Mouse (Mus musculus): Measurements from ENCODE around the gene Fabp2. TPM values are rescaled to one million over a fixed set of nuclear protein-coding genes. Genes with fewer than 3 reads are reported as not detected.

The Fabp2 gene
- polyA plus RNA-seq, 1 experiment from 2014 or later = not detected

DNA sequence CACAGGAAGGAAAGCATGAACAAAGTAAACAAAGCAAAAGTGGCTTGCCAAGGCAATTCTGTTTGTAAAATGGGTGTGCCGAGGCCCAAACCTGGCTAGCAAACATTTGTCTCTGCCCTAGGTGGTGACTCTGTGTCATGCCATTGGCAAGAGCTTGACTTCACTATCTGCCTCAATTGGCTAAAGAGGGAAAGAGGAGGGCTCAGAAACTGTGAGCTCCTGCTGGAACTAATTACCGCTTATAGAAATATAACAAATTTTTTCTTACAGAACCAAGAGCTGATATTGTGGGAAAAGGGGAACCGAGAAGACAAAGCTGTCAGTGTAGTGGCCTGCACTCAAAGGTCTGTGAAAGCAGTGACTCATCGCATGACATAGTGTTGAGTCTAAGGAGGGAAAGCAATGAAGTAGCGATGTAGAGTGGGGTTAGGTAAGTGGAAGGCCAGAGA lies 6.5 kb upstream of the Fabp2 start:
- Histone ChIP-seq H3K27ac (no peak overlapping the region), H3K4me3 (no peak overlapping the region), H3K36me3 (no peaks in the 10 kb centered on the region), H3K4me2 (no peak overlapping the region), H3K4me1 (replicated peaks) (no peaks in the 10 kb centered on the region), H3K9ac (no peak overlapping the region), H3K27me3 (no peaks in the 10 kb centered on the region), H3K9me3 (no peaks in the 10 kb centered on the region)
- 87% methylated on average over 5 of the region's 5 CpGs for WGBS
- no peak for ATAC-seq (ENCODE audit: low FRiP score)

DNA sequence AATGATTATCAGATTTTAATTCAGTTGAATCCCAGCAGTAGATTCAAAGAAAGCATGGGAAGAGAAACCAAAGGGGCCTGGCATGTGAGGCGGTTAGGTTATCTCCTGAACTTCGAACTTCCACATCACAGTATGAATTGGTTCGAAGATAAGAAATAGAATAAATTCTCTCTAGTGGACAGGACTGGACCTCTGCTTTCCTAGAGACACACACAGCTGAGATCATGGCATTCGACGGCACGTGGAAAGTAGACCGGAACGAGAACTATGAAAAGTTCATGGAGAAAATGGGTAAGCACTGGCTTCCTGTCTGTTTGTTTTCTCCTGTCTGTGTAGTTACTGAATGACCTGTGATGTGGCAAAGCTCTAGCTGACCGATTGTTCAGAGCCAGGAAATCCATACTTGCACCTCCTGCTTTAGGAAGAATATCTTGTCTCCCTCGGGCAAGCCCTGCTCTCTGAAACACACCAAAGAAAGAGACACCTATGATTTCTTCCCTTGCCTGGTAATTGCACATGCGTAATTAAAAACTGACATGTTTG lies 388 bp downstream of the Fabp2 start:
- H3K9ac ChIP-seq = no peak overlapping the region
- no peak overlapping the region for H3K27ac ChIP-seq
- ATAC-seq (ENCODE audit: low FRiP score) = no peak
- no peaks in the 10 kb centered on the region for H3K4me1 ChIP-seq (replicated peaks)
- H3K9me3 ChIP-seq = no peaks in the 10 kb centered on the region
- H3K4me3 ChIP-seq = no peak overlapping the region
- no peaks in the 10 kb centered on the region for H3K27me3 ChIP-seq
- H3K4me2 ChIP-seq = no peak overlapping the region
- H3K36me3 ChIP-seq = no peaks in the 10 kb centered on the region
- 91% methylated on average over 11 of the region's 11 CpGs for WGBS

DNA sequence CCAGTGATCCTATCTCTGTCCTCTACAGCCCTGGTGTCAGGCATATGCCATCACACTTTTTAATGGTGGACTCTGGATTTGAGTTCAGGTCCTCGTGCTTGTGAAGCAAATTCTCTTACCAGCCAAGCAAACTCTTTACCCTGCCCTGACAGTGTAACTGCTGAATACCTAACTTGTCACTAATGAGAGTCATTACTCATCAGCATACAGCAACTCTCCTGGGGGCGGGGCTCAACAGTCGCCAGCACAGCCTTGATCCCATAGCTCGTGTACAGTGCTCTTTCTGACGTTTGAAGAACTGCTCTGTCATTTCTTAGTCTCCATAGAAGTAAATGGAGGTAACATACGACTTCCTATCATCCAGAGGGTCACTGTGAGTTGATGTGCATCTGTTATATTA lies 3.4 kb downstream of the Fabp2 start:
- Histone ChIP-seq H3K36me3 (no peaks in the 10 kb centered on the region), H3K27ac (no peak overlapping the region), H3K9me3 (no peaks in the 10 kb centered on the region), H3K4me2 (no peak overlapping the region), H3K4me1 (replicated peaks) (no peaks in the 10 kb centered on the region), H3K9ac (no peak overlapping the region), H3K27me3 (no peaks in the 10 kb centered on the region), H3K4me3 (no peak overlapping the region)
- 56% methylated on average over 6 of the region's 6 CpGs for WGBS
- no peak for ATAC-seq (ENCODE audit: low FRiP score)

DNA sequence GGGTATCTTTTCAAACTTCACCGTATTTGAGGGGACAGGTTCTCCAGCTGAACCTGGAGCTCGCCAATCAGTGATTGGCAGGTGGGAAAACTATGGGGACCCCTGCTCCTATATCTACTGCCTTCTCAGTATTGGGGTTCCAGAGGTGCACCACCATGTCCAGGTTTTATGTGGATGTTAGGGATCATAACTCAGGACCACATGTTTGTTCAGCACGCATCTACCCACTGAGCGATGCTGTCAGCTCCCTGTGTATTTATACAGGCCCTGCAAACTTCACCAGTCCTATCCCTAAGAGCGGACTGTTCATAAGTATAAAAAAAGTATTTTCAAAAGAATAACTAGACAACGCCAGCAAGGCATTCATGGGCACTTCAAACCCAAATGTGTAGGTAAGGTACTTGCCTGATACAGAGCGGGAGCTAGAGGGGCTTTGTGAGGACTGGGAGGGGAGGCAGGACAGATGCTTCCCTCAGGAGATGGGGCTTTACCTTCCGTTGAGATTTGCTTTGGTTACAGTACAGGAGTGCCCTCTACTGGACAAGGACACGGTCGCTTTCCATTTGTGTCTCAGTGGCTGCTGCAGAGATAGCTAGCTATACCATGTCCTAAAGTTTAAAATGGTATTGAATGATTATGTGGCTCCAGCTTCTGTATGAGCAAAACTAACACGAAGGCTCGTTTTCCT lies 9.0 kb downstream of the Fabp2 start:
- peak; percentile 65; the same call in 1 of the 2 replicates for ATAC-seq (ENCODE audit: low FRiP score)
- Histone ChIP-seq H3K9me3 (no peaks in the 10 kb centered on the region), H3K4me2 (no peak overlapping the region), H3K4me1 (replicated peaks) (no peaks in the 10 kb centered on the region), H3K4me3 (no peak overlapping the region), H3K27me3 (no peaks in the 10 kb centered on the region), H3K27ac (no peak overlapping the region), H3K9ac (no peak overlapping the region), H3K36me3 (no peaks in the 10 kb centered on the region)
- WGBS = 46% methylated on average over 12 of the region's 12 CpGs

DNA sequence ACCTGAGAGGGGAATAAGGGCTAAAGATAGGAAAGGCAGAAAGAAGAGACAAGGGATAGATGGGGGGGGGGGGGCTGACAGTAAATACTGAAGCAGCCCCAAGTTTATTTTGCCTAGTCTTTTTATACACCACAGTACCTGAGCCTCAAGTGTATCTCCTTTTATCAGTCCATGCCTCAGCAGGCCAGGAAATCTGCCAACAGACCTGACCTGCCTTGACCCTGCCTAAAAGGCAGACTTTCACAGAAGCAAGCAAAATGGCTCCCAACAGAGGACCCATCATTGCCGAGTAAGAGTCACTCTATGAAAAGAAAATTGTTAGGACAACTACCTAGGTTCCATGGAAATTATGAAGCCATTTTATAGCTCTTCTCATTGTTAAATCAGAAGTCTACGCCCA lies 13.0 kb downstream of the Fabp2 start:
- Histone ChIP-seq H3K36me3 (no peaks in the 10 kb centered on the region), H3K27me3 (no peaks in the 10 kb centered on the region), H3K4me3 (no peak overlapping the region), H3K27ac (no peak overlapping the region), H3K4me2 (no peak overlapping the region), H3K9ac (no peak overlapping the region), H3K4me1 (replicated peaks) (no peaks in the 10 kb centered on the region), H3K9me3 (no peaks in the 10 kb centered on the region)
- ATAC-seq (ENCODE audit: low FRiP score) = no peak
- 80% methylated on average over 2 of the region's 2 CpGs for WGBS

DNA sequence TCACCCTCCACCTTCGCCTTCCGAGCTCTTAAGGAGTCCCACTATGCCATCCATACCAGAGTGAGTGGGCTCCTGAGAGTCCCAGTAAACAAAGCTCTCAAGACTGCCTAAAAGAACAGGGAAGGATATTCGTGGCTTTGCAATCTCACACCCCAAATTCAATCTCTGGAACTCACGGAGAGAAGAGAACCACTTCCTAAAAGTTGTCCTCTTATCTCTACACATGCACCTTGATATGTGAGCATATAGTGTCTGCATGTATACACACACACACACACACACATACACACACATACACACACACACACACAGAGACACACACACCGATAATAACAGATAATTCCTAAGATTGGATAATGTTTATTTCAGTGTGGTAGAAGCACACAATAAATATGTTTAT lies 20.6 kb downstream of the Fabp2 start:
- H3K27me3 ChIP-seq = no peaks in the 10 kb centered on the region
- H3K9ac ChIP-seq = no peak overlapping the region
- WGBS = 93% methylated on average over 5 of the region's 5 CpGs

DNA sequence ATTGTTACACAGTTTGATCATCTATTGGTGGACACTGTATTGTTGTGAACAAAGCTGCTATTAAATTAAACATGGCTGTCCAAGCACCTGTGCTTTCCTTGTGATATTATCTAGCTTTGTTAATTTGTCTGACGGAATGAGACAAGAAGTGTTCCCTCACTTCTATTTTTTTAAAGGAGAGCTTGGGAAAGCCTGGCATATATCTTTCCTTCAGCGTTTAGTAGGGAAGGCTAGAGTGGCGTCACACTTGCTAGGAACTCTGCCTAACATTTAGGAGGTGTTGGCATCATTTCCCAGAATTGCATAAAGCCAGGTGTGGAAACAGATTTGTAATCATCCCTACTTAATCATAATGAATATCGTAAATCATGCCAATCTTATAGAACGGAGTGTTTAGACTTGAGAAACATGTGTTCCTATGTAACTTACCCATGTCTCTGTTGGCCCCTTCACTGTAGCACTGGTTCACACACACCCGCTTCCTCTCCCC lies 21.4 kb downstream of the Fabp2 start:
- no peak overlapping the region for H3K27ac ChIP-seq
- H3K4me2 ChIP-seq = no peak overlapping the region
- no peaks in the 10 kb centered on the region for H3K36me3 ChIP-seq
- no peak overlapping the region for H3K9ac ChIP-seq
- no peaks in the 10 kb centered on the region for H3K9me3 ChIP-seq
- H3K27me3 ChIP-seq = no peaks in the 10 kb centered on the region
- 92% methylated on average over 6 of the region's 6 CpGs for WGBS
- no peak for ATAC-seq (ENCODE audit: low FRiP score)
- no peak overlapping the region for H3K4me3 ChIP-seq
- no peaks in the 10 kb centered on the region for H3K4me1 ChIP-seq (replicated peaks)

More for the DNA sequence above, 20.6 kb downstream of the Fabp2 start:
- Histone ChIP-seq H3K36me3 (no peaks in the 10 kb centered on the region), H3K9me3 (no peaks in the 10 kb centered on the region), H3K4me2 (no peak overlapping the region), H3K4me3 (no peak overlapping the region), H3K27ac (no peak overlapping the region), H3K4me1 (replicated peaks) (no peaks in the 10 kb centered on the region)
- ATAC-seq (ENCODE audit: low FRiP score) = no peak

DNA sequence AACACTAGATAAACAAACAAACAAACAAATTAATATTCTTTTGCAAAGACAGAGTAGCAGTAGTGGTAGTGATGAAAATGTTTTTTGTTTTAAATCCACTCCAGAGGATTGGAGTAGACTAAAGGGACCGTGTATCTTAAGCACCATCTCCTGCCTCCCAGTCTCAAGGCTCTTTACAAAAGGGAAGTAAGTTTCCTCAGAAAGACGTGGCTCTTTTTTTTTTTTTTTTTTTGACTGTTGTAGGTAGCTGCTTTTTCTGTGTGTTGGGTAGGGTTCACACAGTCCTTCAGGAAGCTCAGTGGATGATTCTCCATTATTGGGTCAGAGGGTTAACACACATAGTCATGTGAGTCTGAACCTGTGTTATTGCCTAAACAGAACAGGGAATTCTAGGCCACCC lies 23.8 kb downstream of the Fabp2 start:
- WGBS = 55% methylated on average over 2 of the region's 2 CpGs

DNA sequence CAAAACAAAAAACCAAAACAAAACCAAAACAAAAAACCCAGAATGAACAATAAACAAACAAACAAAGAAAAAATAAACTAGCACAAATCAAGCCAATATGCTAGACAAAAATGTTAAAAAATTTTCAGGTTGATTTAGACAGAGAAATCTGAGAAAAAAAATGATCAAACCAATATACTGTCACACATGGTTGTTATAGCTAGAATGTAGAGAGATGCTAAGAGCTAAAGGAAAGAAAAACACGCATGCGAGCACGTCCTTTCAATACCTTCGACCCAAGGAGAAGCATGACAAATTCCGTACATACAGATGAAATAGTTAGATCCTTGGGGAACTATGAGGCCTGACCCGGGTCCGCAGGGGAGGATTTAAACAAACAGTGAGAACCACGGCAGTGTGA lies 24.4 kb downstream of the Fabp2 start, which contains the start of gene Gm10959:
Gm10959 (minus strand) TSS at position 101 of the 400 bp plus-strand sequence.
- H3K9ac ChIP-seq = no peak within 1 kb of the TSS
- no peaks in the 10 kb centered on the region for H3K4me1 ChIP-seq (replicated peaks)
- H3K27me3 ChIP-seq = no peaks in the 10 kb centered on the region
- H3K27ac ChIP-seq = no peak within 1 kb of the TSS
- no peaks in the 10 kb centered on the region for H3K9me3 ChIP-seq
- H3K4me3 ChIP-seq = no peak within 1 kb of the TSS
- WGBS = 82% methylated on average over 8 of the region's 8 CpGs
- no peak for ATAC-seq (ENCODE audit: low FRiP score)
- H3K4me2 ChIP-seq = no peak within 1 kb of the TSS
- no peaks in the 10 kb centered on the region for H3K36me3 ChIP-seq

More for the DNA sequence above, 23.8 kb downstream of the Fabp2 start:
- H3K9ac ChIP-seq = no peak overlapping the region
- ATAC-seq (ENCODE audit: low FRiP score) = no peak
- H3K9me3 ChIP-seq = no peaks in the 10 kb centered on the region
- H3K4me3 ChIP-seq = no peak overlapping the region
- no peak overlapping the region for H3K27ac ChIP-seq
- no peaks in the 10 kb centered on the region for H3K27me3 ChIP-seq
- no peak overlapping the region for H3K4me2 ChIP-seq
- H3K36me3 ChIP-seq = no peaks in the 10 kb centered on the region
- no peaks in the 10 kb centered on the region for H3K4me1 ChIP-seq (replicated peaks)

DNA sequence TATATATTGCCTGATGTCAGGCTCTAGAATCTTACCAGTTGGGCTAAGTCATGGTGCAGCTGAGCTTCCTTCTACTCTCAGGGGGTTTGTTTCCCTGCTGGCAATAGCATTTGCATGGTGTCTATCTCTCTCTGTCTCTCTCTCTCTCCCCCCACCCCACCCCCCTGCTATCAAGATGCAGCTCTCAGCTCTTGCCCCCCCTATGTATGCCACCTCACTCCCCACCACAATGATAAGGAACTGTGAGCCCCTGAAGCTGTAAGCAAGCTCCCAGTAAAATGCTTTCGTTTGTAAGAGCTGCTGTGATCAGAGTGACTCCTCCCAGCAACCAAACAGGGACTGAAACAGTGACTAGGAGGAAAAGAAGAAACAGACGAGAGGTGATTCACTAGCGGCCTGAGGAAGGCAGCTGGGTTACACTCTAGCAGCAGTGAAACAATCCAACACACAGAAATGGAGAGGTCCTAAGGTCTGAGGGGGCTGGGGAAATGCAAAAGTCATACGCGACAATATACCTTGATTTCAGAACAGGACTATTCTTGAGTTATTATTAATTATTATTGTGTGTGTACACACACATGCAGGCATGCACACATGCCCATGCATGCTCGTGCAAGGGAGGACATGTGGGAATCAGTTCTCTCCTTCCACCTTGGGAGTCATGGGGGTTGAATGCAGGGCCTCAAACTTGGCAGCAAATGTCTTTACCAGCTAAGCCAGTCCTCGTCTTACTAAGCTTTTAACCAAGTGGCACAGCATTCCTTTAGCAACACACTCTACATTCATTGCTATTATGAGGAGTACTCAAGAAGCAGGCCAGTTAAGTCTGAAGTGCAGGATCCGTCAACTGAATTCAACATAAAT lies 25.9 kb downstream of the Fabp2 start:
- 72% methylated on average over 8 of the region's 8 CpGs for WGBS
- no peak for ATAC-seq (ENCODE audit: low FRiP score)

DNA sequence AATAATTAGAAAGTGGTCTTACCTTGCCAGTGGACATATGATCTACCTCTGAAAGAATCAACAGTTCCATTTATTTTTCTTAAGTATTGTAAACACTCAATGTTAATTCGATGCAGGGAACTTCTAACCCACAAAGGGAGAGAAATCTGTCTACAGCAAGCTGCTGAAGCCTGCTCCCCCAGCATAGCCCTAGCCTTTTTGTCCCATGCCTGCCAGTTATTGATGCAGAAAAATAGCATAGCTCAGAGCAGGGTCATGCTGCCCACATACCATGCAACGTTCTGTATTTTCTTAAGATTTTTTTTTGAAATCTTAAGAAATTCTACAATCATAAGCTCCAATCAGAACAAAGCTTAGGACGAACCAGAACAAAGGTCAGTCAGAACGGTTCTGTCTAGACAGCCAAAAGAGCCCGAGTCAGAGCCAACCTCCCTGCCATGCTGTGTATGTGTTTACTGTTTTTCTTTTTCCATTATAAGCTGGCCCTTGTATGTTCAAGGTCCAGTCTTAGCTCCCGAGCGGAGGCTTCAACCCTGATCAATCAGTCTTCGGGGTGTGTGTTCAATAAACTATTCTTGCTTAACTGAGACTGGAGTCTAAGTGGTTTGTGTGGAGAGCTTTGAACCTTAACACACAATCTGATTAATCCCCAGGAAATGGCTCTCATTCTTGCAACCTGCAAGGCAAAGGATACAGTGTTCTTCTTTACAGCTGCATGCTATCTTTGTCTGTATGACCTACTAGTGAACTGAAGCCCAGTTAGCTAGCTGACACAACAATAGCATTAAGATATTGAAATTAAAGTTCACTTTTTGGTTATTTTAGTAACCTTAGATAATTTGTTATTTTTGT lies 27.0 kb downstream of the Fabp2 start:
- 84% methylated on average over 8 of the region's 8 CpGs for WGBS
- Histone ChIP-seq H3K36me3 (peaks cover 8% of the 10 kb centered on the region; the same call in 1 of the 2 replicates), H3K9ac (no peak overlapping the region), H3K27ac (no peak overlapping the region), H3K4me2 (no peak overlapping the region), H3K27me3 (no peaks in the 10 kb centered on the region), H3K4me1 (replicated peaks) (peaks cover 10% of the 10 kb centered on the region), H3K4me3 (no peak overlapping the region), H3K9me3 (no peaks in the 10 kb centered on the region)
- ATAC-seq (ENCODE audit: low FRiP score) = no peak

More for the DNA sequence above, 25.9 kb downstream of the Fabp2 start:
- H3K4me2 ChIP-seq = no peak overlapping the region
- no peak overlapping the region for H3K27ac ChIP-seq
- no peaks in the 10 kb centered on the region for H3K27me3 ChIP-seq
- H3K4me1 ChIP-seq (replicated peaks) = peaks cover under 1% of the 10 kb centered on the region; the same call in 1 of the 2 replicates
- no peak overlapping the region for H3K9ac ChIP-seq
- no peak overlapping the region for H3K4me3 ChIP-seq
- no peaks in the 10 kb centered on the region for H3K36me3 ChIP-seq
- H3K9me3 ChIP-seq = no peaks in the 10 kb centered on the region

Data from hindbrain, embryonic 13.5 days (tissue).